Mouse (Mus musculus) liver, adult 2 months (tissue): ENCODE results near the gene Ccdc146. TPM values are rescaled to one million over a fixed set of nuclear protein-coding genes. Genes with fewer than 3 reads are reported as not detected.

Experiments
- DNase-seq: peaks from one replicate; pipeline ENCODE4 v3.0.0-alpha.2; 2011; ENCODE audit warnings: low read depth, low spot score; ENCODE audit errors: extremely low read depth
- H3K27ac ChIP-seq: fragments of 200-500 bp; replicated peaks from 2 replicates; pipeline ENCODE4 v1.5.1; 2012; ENCODE audit warnings: low read depth, mild to moderate bottlenecking, control low read depth, inconsistent platforms, low read length; ENCODE audit not compliant: insufficient read depth
- H3K27me3 ChIP-seq: fragments of 200-500 bp; 2 replicates; pipeline ENCODE4 v1.6.1; 2012; ENCODE audit warnings: mild to moderate bottlenecking, moderate library complexity, low read length, inconsistent platforms; ENCODE audit not compliant: control insufficient read depth, insufficient read depth
- H3K36me3 ChIP-seq: fragments of 200-500 bp; 2 replicates; pipeline ENCODE4 v1.6.1; 2012; ENCODE audit warnings: low read length, inconsistent platforms; ENCODE audit not compliant: control insufficient read depth, insufficient read depth
- H3K4me1 ChIP-seq: fragments of 200-500 bp; 2 replicates; pipeline ENCODE4 v1.6.1; 2011; ENCODE audit warnings: low read length; ENCODE audit not compliant: control insufficient read depth, insufficient read depth
- H3K4me3 ChIP-seq: fragments of 200-500 bp; 2 replicates; pipeline ENCODE4 v1.5.1; 2011; ENCODE audit warnings: low read depth, mild to moderate bottlenecking, control low read depth, low read length, moderate library complexity; ENCODE audit not compliant: insufficient read depth
- H3K79me2 ChIP-seq: fragments of 200-500 bp; 2 replicates; pipeline ENCODE4 v1.6.1; 2012; ENCODE audit warnings: inconsistent platforms, mild to moderate bottlenecking, low read length, moderate library complexity; ENCODE audit not compliant: control insufficient read depth, insufficient read depth
- H3K9ac ChIP-seq: fragments of 200-500 bp; 2 replicates; pipeline ENCODE4 v1.6.1; 2012; ENCODE audit warnings: low read depth, mild to moderate bottlenecking, control low read depth, inconsistent platforms, low read length
- CTCF ChIP-seq: fragments of 200-500 bp; IDR thresholded peaks from 2 replicates; pipeline ENCODE4 v1.5.1; 2011; ENCODE audit warnings: low read depth, low read length, control low read depth
- POLR2A ChIP-seq: fragments of 200-500 bp; IDR thresholded peaks from 2 replicates; pipeline ENCODE4 v1.6.1; 2011; ENCODE audit warnings: low read length, control low read depth; ENCODE audit not compliant: insufficient read depth; ENCODE audit errors: extremely low read depth
- WGBS: fragments of 180-500 bp; shearing (Covaris S2); methylation state at CpG from one replicate; pipeline ENCODE4 v1.1.7; 2018; 5-methylcytosine and 5-hydroxymethylcytosine counted together
- polyA plus RNA-seq: library from polyadenylated mRNA; depleted of rRNA; stranded (reverse); fragments of >200 nt; gene quantifications from 2 replicates; pipeline ENCODE4 v1.2.3, GENCODE M21; 2012
- total RNA-seq: library from RNA; depleted of rRNA; stranded (reverse); fragments of >200 nt; gene quantifications from 2 replicates; pipeline ENCODE4 v1.2.3, GENCODE M21; 2014

Ccdc146 gene
- total and polyA plus RNA-seq, 2 experiments, result not detected

DNA sequence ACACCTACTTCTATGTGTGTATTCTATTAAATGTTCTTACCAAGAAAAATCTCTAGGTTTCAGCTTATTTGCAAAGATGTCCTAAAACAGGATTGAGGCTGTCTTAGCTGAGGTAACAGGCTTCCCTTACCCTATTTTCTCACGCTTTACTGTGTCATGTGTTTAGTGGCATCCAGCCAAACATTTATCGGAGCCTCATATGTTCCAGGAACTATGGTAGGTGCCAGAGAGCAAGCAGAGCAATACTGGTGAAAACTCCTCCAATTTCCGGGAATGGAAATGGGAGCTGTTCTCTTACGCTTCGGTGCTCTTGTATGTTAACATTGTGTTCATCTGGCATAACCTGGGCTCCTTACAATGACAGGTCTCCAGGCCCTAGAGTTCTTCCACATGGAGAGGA lies 92.8 kb downstream of the Ccdc146 start:
- DNase-seq, result no peak
- Histone ChIP-seq H3K9ac (no peak overlapping the region), H3K4me3 (no peak overlapping the region), H3K4me1 (no peaks in the 10 kb centered on the region; the same call in 1 of the 2 replicates), H3K27ac (no peak overlapping the region), H3K27me3 (no peaks in the 10 kb centered on the region), H3K36me3 (no peaks in the 10 kb centered on the region), H3K79me2 (no peaks in the 10 kb centered on the region)
- WGBS, result 29% methylated on average over 5 of the region's 5 CpGs
- no peak for TF ChIP-seq CTCF
- no peak for TF ChIP-seq POLR2A

DNA sequence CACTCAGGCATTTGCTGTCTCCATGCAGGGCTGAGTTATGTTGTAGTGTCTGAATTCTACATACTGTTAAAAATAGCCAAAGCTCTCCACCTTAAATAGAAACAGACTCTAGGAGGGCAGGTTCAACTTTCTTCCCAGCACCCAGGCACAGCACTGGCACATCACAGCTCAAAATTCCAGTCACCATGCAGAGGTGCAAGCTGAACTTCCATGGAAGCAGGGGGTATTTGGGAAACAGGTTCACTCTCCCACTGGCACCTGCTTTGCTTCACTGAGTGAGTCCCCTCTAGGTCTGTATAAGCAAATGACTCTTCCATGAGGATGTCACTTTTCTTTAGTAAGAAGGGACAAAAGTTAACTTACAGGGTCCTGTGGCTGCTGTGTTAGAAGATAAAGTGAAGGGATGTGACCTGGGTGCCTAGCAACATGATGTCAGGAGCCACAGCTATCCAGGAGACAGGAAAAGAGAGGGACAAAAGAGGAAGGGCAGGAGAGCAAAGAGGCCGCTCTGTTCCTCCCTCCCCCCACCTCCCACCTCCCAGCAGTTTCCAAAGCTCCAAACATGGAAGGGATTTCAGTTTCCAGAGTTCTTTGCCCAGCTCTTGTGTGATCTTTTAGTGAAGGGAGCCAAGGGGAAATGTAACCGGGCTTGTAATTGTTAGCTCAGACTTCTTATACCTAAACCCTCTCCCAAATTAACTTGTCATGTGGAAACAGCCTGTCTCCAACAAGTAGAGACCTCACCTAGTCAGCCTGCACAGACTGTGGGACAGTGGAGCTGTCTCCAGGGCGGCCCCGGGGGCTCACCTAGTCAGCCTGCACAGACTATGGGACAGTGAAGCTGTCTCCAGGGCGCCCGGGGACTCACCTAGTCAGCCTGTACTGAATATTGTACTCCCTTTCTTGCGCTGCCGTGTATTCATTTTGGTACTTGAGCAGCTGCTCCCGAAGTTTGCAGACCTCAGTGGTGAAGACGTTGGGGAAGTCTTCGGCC lies 94.5 kb downstream of the Ccdc146 start:
- Histone ChIP-seq H3K27me3 (no peaks in the 10 kb centered on the region), H3K36me3 (no peaks in the 10 kb centered on the region), H3K79me2 (no peaks in the 10 kb centered on the region), H3K9ac (no peak overlapping the region), H3K4me1 (no peaks in the 10 kb centered on the region; the same call in 1 of the 2 replicates), H3K4me3 (no peak overlapping the region), H3K27ac (no peak overlapping the region)
- DNase-seq, result no peak
- WGBS, result 76% methylated on average over 11 of the region's 11 CpGs
- no peak for TF ChIP-seq POLR2A
- no peak for TF ChIP-seq CTCF

DNA sequence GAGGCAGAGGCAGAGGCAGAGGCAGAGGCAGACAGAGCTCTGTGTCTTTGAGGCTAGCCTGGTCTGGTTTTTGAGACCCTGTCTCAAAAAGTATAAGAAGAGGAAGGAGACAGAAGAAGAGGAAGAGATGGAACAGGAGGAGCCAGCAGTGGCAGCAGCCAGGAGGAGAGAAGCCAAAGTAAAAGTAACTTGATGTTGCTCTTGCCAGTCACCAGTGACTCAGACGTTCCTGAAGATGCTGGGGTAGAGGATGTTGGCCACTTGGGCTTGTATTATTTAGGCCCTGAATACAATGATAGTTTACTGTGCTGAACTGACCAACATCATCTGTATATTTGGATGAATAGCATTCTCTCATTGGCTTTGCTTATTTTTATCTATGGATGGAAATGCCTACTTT lies 95.9 kb downstream of the Ccdc146 start:
- WGBS, result 68% methylated on average over 1 of the region's 1 CpGs
- TF ChIP-seq CTCF (no peak), POLR2A (no peak)
- Histone ChIP-seq H3K27ac (no peak overlapping the region), H3K36me3 (no peaks in the 10 kb centered on the region), H3K27me3 (no peaks in the 10 kb centered on the region), H3K9ac (no peak overlapping the region), H3K4me1 (no peaks in the 10 kb centered on the region; the same call in 1 of the 2 replicates), H3K4me3 (no peak overlapping the region), H3K79me2 (no peaks in the 10 kb centered on the region)
- no peak for DNase-seq

DNA sequence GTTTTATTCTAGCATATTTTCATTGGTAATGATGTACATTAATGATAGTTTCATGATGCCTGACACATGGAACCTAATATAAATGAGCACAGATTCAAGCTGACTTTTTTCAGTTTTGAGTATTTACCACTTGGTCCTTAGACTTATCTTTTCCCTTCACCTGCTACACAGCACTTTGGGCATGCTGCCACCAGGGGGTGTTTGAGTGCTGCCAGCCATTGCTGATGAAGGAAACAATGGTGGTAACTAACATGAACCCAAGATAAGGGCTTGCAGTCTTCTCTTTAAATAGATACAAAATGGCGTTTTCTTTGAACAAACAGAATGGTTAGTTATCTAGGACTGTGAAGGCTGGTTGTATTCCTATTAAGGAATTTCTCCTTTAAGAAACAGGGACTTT lies 98.0 kb downstream of the Ccdc146 start:
- Histone ChIP-seq H3K27me3 (no peaks in the 10 kb centered on the region), H3K27ac (no peak overlapping the region), H3K79me2 (no peaks in the 10 kb centered on the region), H3K9ac (no peak overlapping the region), H3K4me1 (no peaks in the 10 kb centered on the region), H3K36me3 (no peaks in the 10 kb centered on the region), H3K4me3 (no peak overlapping the region)
- 21% methylated on average over 1 of the region's 1 CpGs for WGBS
- peak; percentile 76 for TF ChIP-seq CTCF
- no peak for TF ChIP-seq POLR2A
- peak; percentile 18 for DNase-seq

DNA sequence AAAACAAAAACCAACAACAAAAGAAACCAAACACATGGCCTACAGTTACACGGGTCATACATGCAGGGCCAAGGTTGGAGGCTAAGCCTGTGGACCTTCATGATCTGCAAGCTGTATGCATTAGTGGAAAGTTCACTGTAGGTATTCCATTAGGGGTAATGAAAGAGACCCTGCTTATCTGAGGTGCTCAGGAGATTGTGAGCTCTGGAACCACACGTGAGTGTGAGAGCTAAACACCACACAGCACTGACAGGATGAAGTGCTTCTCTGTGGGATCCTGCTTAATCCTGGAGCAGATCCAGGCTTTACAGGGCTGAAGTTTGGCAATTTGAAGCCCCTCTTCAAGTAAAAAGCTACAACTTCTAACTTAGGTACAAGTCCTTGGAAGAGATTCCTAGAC lies 104.3 kb downstream of the Ccdc146 start:
- Histone ChIP-seq H3K27ac (no peak overlapping the region), H3K4me3 (no peak overlapping the region), H3K9ac (no peak overlapping the region), H3K27me3 (no peaks in the 10 kb centered on the region), H3K4me1 (no peaks in the 10 kb centered on the region), H3K36me3 (no peaks in the 10 kb centered on the region), H3K79me2 (no peaks in the 10 kb centered on the region)
- no peak for DNase-seq
- TF ChIP-seq CTCF (no peak), POLR2A (no peak)
- 73% methylated on average over 2 of the region's 2 CpGs for WGBS

DNA sequence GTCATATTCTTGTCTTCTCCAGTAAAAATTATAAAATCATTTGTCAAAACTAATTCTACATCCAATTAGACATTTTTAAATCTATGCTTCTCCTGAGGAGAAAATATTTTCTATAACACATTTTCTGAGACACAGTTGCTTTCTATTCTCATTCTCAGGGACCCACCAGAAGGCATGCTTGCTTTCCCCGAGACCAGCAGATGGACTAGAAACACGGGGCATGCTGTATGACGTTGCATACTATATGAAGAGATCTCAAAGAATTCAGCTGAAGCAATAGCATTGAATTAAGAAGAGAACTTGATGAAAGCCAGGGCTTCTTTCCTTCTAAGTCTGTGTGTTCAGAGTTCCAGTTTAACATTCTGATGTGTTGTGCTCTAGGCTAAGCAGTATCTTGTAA lies 109.8 kb downstream of the Ccdc146 start:
- H3K36me3 ChIP-seq, result no peaks in the 10 kb centered on the region

More for the DNA sequence above, 109.8 kb downstream of the Ccdc146 start:
- Histone ChIP-seq H3K9ac (no peak overlapping the region), H3K27ac (no peak overlapping the region), H3K79me2 (no peaks in the 10 kb centered on the region), H3K27me3 (no peaks in the 10 kb centered on the region), H3K4me3 (no peak overlapping the region), H3K4me1 (no peaks in the 10 kb centered on the region)
- 92% methylated on average over 3 of the region's 3 CpGs for WGBS
- no peak for DNase-seq
- TF ChIP-seq POLR2A, result no peak
- TF ChIP-seq CTCF, result no peak
